Mouse (Mus musculus): ENCODE data around the gene Pde4b. TPM values are rescaled to one million over a fixed set of nuclear protein-coding genes. Genes with fewer than 3 reads are reported as not detected.

The Pde4b gene
- polyA plus RNA-seq, 1 experiment from 2014 or later = 14.5 TPM

GRCm38 (mm10) chr4:102623789-102624611, 536.7 kb downstream of the Pde4b start:
- no peak overlapping the region for H3K27ac ChIP-seq
- no peaks in the 10 kb centered on the region for H3K36me3 ChIP-seq (ENCODE audit: poor library complexity, severe bottlenecking)
- no peak overlapping the region for H3K4me2 ChIP-seq
- H3K4me1 ChIP-seq = peaks cover 14% of the 10 kb centered on the region; the same call in 1 of the 2 replicates
- H3K27me3 ChIP-seq = no peaks in the 10 kb centered on the region
- no peak overlapping the region for H3K9ac ChIP-seq
- no peak overlapping the region for H3K4me3 ChIP-seq
- no peaks in the 10 kb centered on the region for H3K9me3 ChIP-seq (replicated peaks)
- WGBS = 88% methylated on average over 4 of the region's 4 CpGs
- no peak for ATAC-seq

GRCm38 (mm10) chr4:102624937-102625336, 537.6 kb downstream of the Pde4b start:
- Histone ChIP-seq H3K4me2 (no peak overlapping the region), H3K9me3 (replicated peaks) (no peaks in the 10 kb centered on the region)

GRCm38 (mm10) chr4:102627799-102628198, 540.5 kb downstream of the Pde4b start:
- Histone ChIP-seq H3K4me3 (no peak overlapping the region), H3K4me2 (no peak overlapping the region), H3K9ac (no peak overlapping the region), H3K4me1 (peaks cover 8% of the 10 kb centered on the region; the same call in 1 of the 2 replicates), H3K27ac (no peak overlapping the region), H3K9me3 (replicated peaks) (no peaks in the 10 kb centered on the region), H3K36me3 (ENCODE audit: poor library complexity, severe bottlenecking) (no peaks in the 10 kb centered on the region), H3K27me3 (no peaks in the 10 kb centered on the region)
- 91% methylated on average over 4 of the region's 4 CpGs for WGBS
- no peak for ATAC-seq

More at GRCm38 (mm10) chr4:102624937-102625336, 537.6 kb downstream of the Pde4b start:
- Histone ChIP-seq H3K4me3 (no peak overlapping the region), H3K27me3 (no peaks in the 10 kb centered on the region), H3K4me1 (peaks cover 14% of the 10 kb centered on the region; the same call in 1 of the 2 replicates), H3K27ac (no peak overlapping the region), H3K9ac (no peak overlapping the region), H3K36me3 (ENCODE audit: poor library complexity, severe bottlenecking) (no peaks in the 10 kb centered on the region)
- ATAC-seq = no peak
- 85% methylated on average over 8 of the region's 8 CpGs for WGBS

- Histone ChIP-seq H3K9ac (no peak overlapping the region), H3K4me3 (no peak overlapping the region), H3K36me3 (ENCODE audit: poor library complexity, severe bottlenecking) (no peaks in the 10 kb centered on the region), H3K9me3 (replicated peaks) (no peaks in the 10 kb centered on the region), H3K27me3 (no peaks in the 10 kb centered on the region), H3K4me2 (no peak overlapping the region), H3K4me1 (peaks cover 8% of the 10 kb centered on the region; the same call in 1 of the 2 replicates), H3K27ac (no peak overlapping the region)
- WGBS = 88% methylated on average over 4 of the region's 4 CpGs
- ATAC-seq = no peak
Measured at GRCm38 (mm10) chr4:102629621-102630020, 542.3 kb downstream of the Pde4b start.

GRCm38 (mm10) chr4:102630261-102630660, 542.9 kb downstream of the Pde4b start:
- Histone ChIP-seq H3K9me3 (replicated peaks) (no peaks in the 10 kb centered on the region), H3K27me3 (no peaks in the 10 kb centered on the region), H3K9ac (no peak overlapping the region), H3K36me3 (ENCODE audit: poor library complexity, severe bottlenecking) (no peaks in the 10 kb centered on the region), H3K27ac (no peak overlapping the region), H3K4me3 (no peak overlapping the region), H3K4me1 (peaks cover 8% of the 10 kb centered on the region; the same call in 1 of the 2 replicates), H3K4me2 (no peak overlapping the region)
- WGBS = 65% methylated on average over 6 of the region's 6 CpGs
- no peak for ATAC-seq

GRCm38 (mm10) chr4:102631624-102632023, 544.3 kb downstream of the Pde4b start:
- Histone ChIP-seq H3K9ac (no peak overlapping the region), H3K27ac (no peak overlapping the region), H3K4me1 (peaks cover 8% of the 10 kb centered on the region; the same call in 1 of the 2 replicates), H3K27me3 (no peaks in the 10 kb centered on the region), H3K4me3 (no peak overlapping the region), H3K36me3 (ENCODE audit: poor library complexity, severe bottlenecking) (no peaks in the 10 kb centered on the region), H3K4me2 (no peak overlapping the region), H3K9me3 (replicated peaks) (no peaks in the 10 kb centered on the region)
- 74% methylated on average over 3 of the region's 3 CpGs for WGBS
- no peak for ATAC-seq

GRCm38 (mm10) chr4:102633241-102633640, 545.9 kb downstream of the Pde4b start:
- no peak for ATAC-seq
- H3K9ac ChIP-seq = no peak overlapping the region
- H3K4me3 ChIP-seq = no peak overlapping the region
- H3K4me2 ChIP-seq = no peak overlapping the region
- no peaks in the 10 kb centered on the region for H3K9me3 ChIP-seq (replicated peaks)
- no peaks in the 10 kb centered on the region for H3K36me3 ChIP-seq (ENCODE audit: poor library complexity, severe bottlenecking)
- no peak overlapping the region for H3K27ac ChIP-seq
- peaks cover 6% of the 10 kb centered on the region; the same call in 1 of the 2 replicates for H3K4me1 ChIP-seq
- 96% methylated on average over 5 of the region's 5 CpGs for WGBS
- H3K27me3 ChIP-seq = no peaks in the 10 kb centered on the region

GRCm38 (mm10) chr4:102635258-102635657, 547.9 kb downstream of the Pde4b start:
- H3K4me1 ChIP-seq = no peaks in the 10 kb centered on the region
- H3K4me2 ChIP-seq = no peak overlapping the region
- H3K4me3 ChIP-seq = no peak overlapping the region
- ATAC-seq = no peak
- no peaks in the 10 kb centered on the region for H3K9me3 ChIP-seq (replicated peaks)
- H3K27me3 ChIP-seq = no peaks in the 10 kb centered on the region
- H3K27ac ChIP-seq = no peak overlapping the region
- 87% methylated on average over 9 of the region's 9 CpGs for WGBS
- H3K36me3 ChIP-seq (ENCODE audit: poor library complexity, severe bottlenecking) = no peaks in the 10 kb centered on the region
- H3K9ac ChIP-seq = no peak overlapping the region

- 81% methylated on average over 8 of the region's 8 CpGs for WGBS
- no peak for ATAC-seq
- H3K9me3 ChIP-seq (replicated peaks) = no peaks in the 10 kb centered on the region
- H3K27ac ChIP-seq = no peak overlapping the region
- no peak overlapping the region for H3K4me3 ChIP-seq
- no peaks in the 10 kb centered on the region for H3K27me3 ChIP-seq
- H3K4me1 ChIP-seq = no peaks in the 10 kb centered on the region
- H3K4me2 ChIP-seq = no peak overlapping the region
- no peaks in the 10 kb centered on the region for H3K36me3 ChIP-seq (ENCODE audit: poor library complexity, severe bottlenecking)
- no peak overlapping the region for H3K9ac ChIP-seq
Measured at GRCm38 (mm10) chr4:102635944-102636343, 548.6 kb downstream of the Pde4b start.

GRCm38 (mm10) chr4:102637348-102637910, 550.1 kb downstream of the Pde4b start:
- no peaks in the 10 kb centered on the region for H3K36me3 ChIP-seq (ENCODE audit: poor library complexity, severe bottlenecking)
- H3K9me3 ChIP-seq (replicated peaks) = no peaks in the 10 kb centered on the region
- H3K4me1 ChIP-seq = no peaks in the 10 kb centered on the region
- no peak for ATAC-seq
- no peak overlapping the region for H3K27ac ChIP-seq
- 83% methylated on average over 4 of the region's 4 CpGs for WGBS
- H3K4me3 ChIP-seq = no peak overlapping the region
- H3K9ac ChIP-seq = no peak overlapping the region
- no peak overlapping the region for H3K4me2 ChIP-seq
- no peaks in the 10 kb centered on the region for H3K27me3 ChIP-seq

GRCm38 (mm10) chr4:102640942-102641341, 553.6 kb downstream of the Pde4b start:
- H3K36me3 ChIP-seq (ENCODE audit: poor library complexity, severe bottlenecking) = no peaks in the 10 kb centered on the region
- H3K9ac ChIP-seq = no peak overlapping the region
- H3K4me2 ChIP-seq = no peak overlapping the region
- H3K4me3 ChIP-seq = no peak overlapping the region
- H3K27ac ChIP-seq = no peak overlapping the region
- no peak for ATAC-seq
- no peaks in the 10 kb centered on the region for H3K9me3 ChIP-seq (replicated peaks)
- H3K4me1 ChIP-seq = no peaks in the 10 kb centered on the region
- no peaks in the 10 kb centered on the region for H3K27me3 ChIP-seq
- WGBS = 86% methylated on average over 4 of the region's 4 CpGs

- Histone ChIP-seq H3K4me1 (no peaks in the 10 kb centered on the region), H3K9me3 (replicated peaks) (no peaks in the 10 kb centered on the region), H3K4me2 (no peak overlapping the region), H3K4me3 (no peak overlapping the region), H3K27ac (no peak overlapping the region), H3K27me3 (no peaks in the 10 kb centered on the region), H3K36me3 (ENCODE audit: poor library complexity, severe bottlenecking) (no peaks in the 10 kb centered on the region), H3K9ac (no peak overlapping the region)
- no peak for ATAC-seq
- WGBS = 78% methylated on average over 6 of the region's 6 CpGs
Measured at GRCm38 (mm10) chr4:102644062-102644461, 556.7 kb downstream of the Pde4b start.

All from forebrain, embryonic 13.5 days (tissue).